Mouse (Mus musculus): ENCODE results near the gene R3hdm1. TPM values are rescaled to one million over a fixed set of nuclear protein-coding genes. Genes with fewer than 3 reads are reported as not detected.
A peak's percentile ranks its signal among the peaks of the same experiment; 100 is the strongest.
"Not testable (repeated sequence)": the region's sequence is repeated elsewhere in the genome, so short reads cannot be mapped to it uniquely, and the experiment has no call there.

The R3hdm1 gene
- polyA plus RNA-seq, 1 experiment, result 28.5 TPM

DNA sequence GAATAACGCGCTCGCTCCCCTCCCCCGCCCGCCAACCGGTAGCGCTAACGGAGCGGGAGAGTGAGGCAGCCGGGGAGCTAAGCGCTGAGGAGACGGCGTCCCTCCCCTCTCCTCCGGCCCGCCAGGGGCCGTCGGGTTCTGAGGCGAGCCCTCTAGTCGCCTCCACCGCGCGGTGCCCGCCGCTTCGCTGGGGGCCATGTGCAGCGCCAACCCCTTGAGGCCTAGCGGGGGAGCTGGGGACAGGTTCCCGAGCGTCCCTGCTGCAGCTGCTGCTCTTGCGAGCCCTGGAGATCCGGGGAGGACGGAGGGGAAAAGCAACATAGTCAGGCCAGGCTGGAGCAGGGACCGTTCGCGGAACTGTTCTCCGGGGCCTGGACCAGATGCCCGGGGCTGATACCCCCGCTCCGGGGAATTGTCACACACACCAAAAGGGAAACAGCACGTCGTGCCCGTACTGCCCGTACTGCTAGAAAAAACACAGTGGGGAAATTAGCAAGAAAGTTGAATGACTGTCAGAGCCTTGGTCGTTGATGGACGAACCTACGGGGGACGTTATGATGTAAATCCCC is 503 bp downstream of the R3hdm1 start:
- Histone ChIP-seq H3K4me1 (peaks cover 63% of the 10 kb centered on the region), H3K9me3 (no peaks in the 10 kb centered on the region), H3K36me3 (replicated peaks; ENCODE audit: low read length) (peaks cover 6% of the 10 kb centered on the region), H3K4me3 (replicated peaks) (peak overlapping the region; percentile 99), H3K27me3 (replicated peaks) (no peaks in the 10 kb centered on the region)
- TF ChIP-seq FLI1 (IDR thresholded peaks at IDR 0.05; ENCODE audit: low read length) (no peak), GATA1 (IDR thresholded peaks at IDR 0.05; ENCODE audit: borderline replicate concordance, low read length) (peak; percentile 37; the same call in 1 of the 3 replicates)

- no peaks in the 10 kb centered on the region for H3K9me3 ChIP-seq
- H3K36me3 ChIP-seq (replicated peaks; ENCODE audit: low read length), result peaks cover 31% of the 10 kb centered on the region
- H3K4me3 ChIP-seq (replicated peaks), result no peak overlapping the region
- no peaks in the 10 kb centered on the region for H3K27me3 ChIP-seq (replicated peaks)
- peaks cover 72% of the 10 kb centered on the region for H3K4me1 ChIP-seq
- TF ChIP-seq GATA1 (IDR thresholded peaks at IDR 0.05; ENCODE audit: borderline replicate concordance, low read length), result no peak
- TF ChIP-seq FLI1 (IDR thresholded peaks at IDR 0.05; ENCODE audit: low read length), result no peak
These were observed 18.0 kb downstream of the R3hdm1 start for GRCm38 (mm10) chr1:128120913-128121627.

GRCm38 (mm10) chr1:128136222-128136621 is 33.1 kb downstream of the R3hdm1 start:
- H3K4me3 ChIP-seq (replicated peaks); H3K9me3 ChIP-seq; H3K27me3 ChIP-seq (replicated peaks): not testable (repeated sequence)
- H3K4me1 ChIP-seq, result peaks cover 38% of the 10 kb centered on the region
- peaks cover 29% of the 10 kb centered on the region for H3K36me3 ChIP-seq (replicated peaks; ENCODE audit: low read length)

DNA sequence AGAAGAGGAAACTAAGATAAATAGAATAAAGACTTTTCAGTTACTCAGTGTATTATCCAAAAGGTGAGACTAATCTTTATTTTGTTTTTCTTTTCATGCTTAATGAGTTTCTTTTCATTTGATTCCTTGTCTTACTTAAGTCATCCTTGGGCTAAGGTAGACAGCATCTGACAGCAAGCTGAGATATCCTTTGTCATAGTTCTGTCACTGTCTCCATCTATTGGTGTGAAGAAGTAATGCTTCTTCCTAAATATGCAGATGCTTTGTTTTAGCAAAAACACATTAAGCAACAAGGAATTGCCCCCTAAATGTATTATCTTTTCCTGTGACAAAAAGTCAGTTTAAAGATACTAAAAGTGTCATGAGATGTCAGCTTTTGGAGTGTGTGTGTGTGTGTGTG is 37.9 kb downstream of the R3hdm1 start:
- no peak for TF ChIP-seq FLI1 (IDR thresholded peaks at IDR 0.05; ENCODE audit: low read length)
- TF ChIP-seq GATA1 (IDR thresholded peaks at IDR 0.05; ENCODE audit: borderline replicate concordance, low read length), result no peak
- H3K9me3 ChIP-seq, result no peaks in the 10 kb centered on the region
- no peaks in the 10 kb centered on the region for H3K27me3 ChIP-seq (replicated peaks)
- no peak overlapping the region for H3K4me3 ChIP-seq (replicated peaks)
- H3K4me1 ChIP-seq, result peaks cover 51% of the 10 kb centered on the region
- peaks cover 22% of the 10 kb centered on the region for H3K36me3 ChIP-seq (replicated peaks; ENCODE audit: low read length)

- TF ChIP-seq GATA1 (IDR thresholded peaks at IDR 0.05; ENCODE audit: borderline replicate concordance, low read length) (no peak), FLI1 (IDR thresholded peaks at IDR 0.05; ENCODE audit: low read length) (no peak)
These were observed 38.6 kb downstream of the R3hdm1 start for GRCm38 (mm10) chr1:128141737-128142136.

GRCm38 (mm10) chr1:128166956-128167355 is 63.9 kb downstream of the R3hdm1 start:
- Histone ChIP-seq H3K4me3 (replicated peaks) (no peak overlapping the region), H3K27me3 (replicated peaks) (no peaks in the 10 kb centered on the region), H3K9me3 (no peaks in the 10 kb centered on the region), H3K36me3 (replicated peaks; ENCODE audit: low read length) (peaks cover 76% of the 10 kb centered on the region), H3K4me1 (peaks cover 13% of the 10 kb centered on the region)
- TF ChIP-seq GATA1 (IDR thresholded peaks at IDR 0.05; ENCODE audit: borderline replicate concordance, low read length) (no peak), FLI1 (IDR thresholded peaks at IDR 0.05; ENCODE audit: low read length) (no peak)

More at GRCm38 (mm10) chr1:128141737-128142136, 38.6 kb downstream of the R3hdm1 start:
- Histone ChIP-seq H3K36me3 (replicated peaks; ENCODE audit: low read length) (peaks cover 22% of the 10 kb centered on the region), H3K27me3 (replicated peaks) (no peaks in the 10 kb centered on the region), H3K4me1 (peaks cover 45% of the 10 kb centered on the region), H3K9me3 (no peaks in the 10 kb centered on the region), H3K4me3 (replicated peaks) (no peak overlapping the region)

DNA sequence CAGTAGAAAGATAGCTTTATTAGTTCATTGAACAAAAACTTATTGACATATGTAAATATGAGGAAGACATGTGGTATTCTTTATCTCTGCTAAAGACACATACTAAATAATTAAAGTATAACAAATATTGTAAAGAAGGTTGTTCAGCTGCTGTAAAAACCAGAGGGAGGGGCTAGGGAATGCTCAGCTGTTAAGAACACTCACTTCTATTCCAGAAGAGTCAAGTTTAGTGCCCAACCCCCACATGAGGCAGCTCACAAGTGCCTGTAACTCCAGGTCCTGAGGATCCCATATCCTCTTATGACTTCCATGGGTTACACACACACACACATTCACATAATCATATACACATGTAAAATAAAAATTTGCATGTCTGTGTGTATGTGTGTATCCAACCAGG is 67.0 kb downstream of the R3hdm1 start:
- Histone ChIP-seq H3K27me3 (replicated peaks) (no peaks in the 10 kb centered on the region), H3K4me3 (replicated peaks) (no peak overlapping the region)

DNA sequence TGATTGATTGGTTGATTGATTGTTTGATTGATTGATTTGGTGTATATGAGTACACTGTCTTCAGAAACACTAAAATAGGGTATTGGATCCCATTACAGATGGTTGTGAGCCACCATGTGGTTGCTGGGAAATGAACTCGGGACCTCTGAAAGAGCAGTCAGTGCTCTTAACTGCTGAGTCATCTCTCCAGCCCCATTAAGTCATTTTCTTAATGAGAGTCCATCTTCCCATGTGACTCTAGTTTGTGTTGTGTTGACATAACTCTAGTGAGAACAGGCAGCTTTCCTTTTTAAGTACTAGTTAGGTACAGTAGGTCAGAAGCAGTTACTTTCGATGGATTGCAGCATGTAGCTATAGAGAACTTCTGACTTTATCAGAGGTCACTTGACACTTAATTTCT is 88.3 kb downstream of the R3hdm1 start:
- H3K4me3 ChIP-seq (replicated peaks), result no peak overlapping the region
- H3K27me3 ChIP-seq (replicated peaks), result no peaks in the 10 kb centered on the region
- TF ChIP-seq GATA1 (IDR thresholded peaks at IDR 0.05; ENCODE audit: borderline replicate concordance, low read length), result no peak
- no peak for TF ChIP-seq FLI1 (IDR thresholded peaks at IDR 0.05; ENCODE audit: low read length)
- H3K36me3 ChIP-seq (replicated peaks; ENCODE audit: low read length), result peaks cover 96% of the 10 kb centered on the region
- H3K9me3 ChIP-seq, result no peaks in the 10 kb centered on the region
- H3K4me1 ChIP-seq, result peaks cover 16% of the 10 kb centered on the region

More for the DNA sequence above, 67.0 kb downstream of the R3hdm1 start:
- H3K36me3 ChIP-seq (replicated peaks; ENCODE audit: low read length), result peaks cover 77% of the 10 kb centered on the region
- no peak for TF ChIP-seq FLI1 (IDR thresholded peaks at IDR 0.05; ENCODE audit: low read length)
- no peak for TF ChIP-seq GATA1 (IDR thresholded peaks at IDR 0.05; ENCODE audit: borderline replicate concordance, low read length)
- H3K9me3 ChIP-seq, result no peaks in the 10 kb centered on the region
- H3K4me1 ChIP-seq, result peaks cover 13% of the 10 kb centered on the region

DNA sequence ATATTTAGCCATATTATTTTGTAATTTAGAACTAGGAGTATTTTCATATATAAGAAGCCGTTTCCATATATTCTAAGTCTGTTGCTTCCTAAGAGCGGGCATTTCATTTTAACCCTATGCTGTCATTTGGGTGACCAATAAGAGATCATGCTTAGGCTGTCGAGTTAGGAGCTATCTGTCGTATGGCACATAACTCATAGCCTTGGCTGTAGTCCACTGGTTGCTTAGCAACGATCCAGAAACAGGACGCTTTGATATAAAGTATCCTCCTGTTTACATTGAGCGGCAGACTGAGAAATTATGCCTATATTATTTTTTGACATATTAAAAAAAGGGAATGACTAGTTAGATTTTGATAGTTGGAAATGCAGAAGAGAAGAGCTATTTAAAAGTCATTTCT is 89.3 kb downstream of the R3hdm1 start:
- no peaks in the 10 kb centered on the region for H3K27me3 ChIP-seq (replicated peaks)
- H3K4me1 ChIP-seq, result peaks cover 16% of the 10 kb centered on the region
- no peaks in the 10 kb centered on the region for H3K9me3 ChIP-seq
- TF ChIP-seq GATA1 (IDR thresholded peaks at IDR 0.05; ENCODE audit: borderline replicate concordance, low read length) (no peak), FLI1 (IDR thresholded peaks at IDR 0.05; ENCODE audit: low read length) (no peak)
- no peak overlapping the region for H3K4me3 ChIP-seq (replicated peaks)
- H3K36me3 ChIP-seq (replicated peaks; ENCODE audit: low read length), result peaks cover 96% of the 10 kb centered on the region

GRCm38 (mm10) chr1:128194011-128194410 is 90.9 kb downstream of the R3hdm1 start:
- peaks cover 16% of the 10 kb centered on the region for H3K4me1 ChIP-seq
- no peak for TF ChIP-seq GATA1 (IDR thresholded peaks at IDR 0.05; ENCODE audit: borderline replicate concordance, low read length)
- no peak for TF ChIP-seq FLI1 (IDR thresholded peaks at IDR 0.05; ENCODE audit: low read length)

More at GRCm38 (mm10) chr1:128194011-128194410, 90.9 kb downstream of the R3hdm1 start:
- Histone ChIP-seq H3K27me3 (replicated peaks) (no peaks in the 10 kb centered on the region), H3K36me3 (replicated peaks; ENCODE audit: low read length) (peaks cover 95% of the 10 kb centered on the region), H3K9me3 (no peaks in the 10 kb centered on the region), H3K4me3 (replicated peaks) (no peak overlapping the region)

Measured in megakaryocyte, embryonic 14.5 days (primary cell).